Mouse (Mus musculus) monocyte, adult 5-6 weeks (primary cell): ENCODE measurements around the gene Xdh. TPM values are rescaled to one million over a fixed set of nuclear protein-coding genes. Genes with fewer than 3 reads are reported as not detected.

Experiments
- ATAC-seq: fragments of 153-309, 156-312 bp; replicated peaks from 2 replicates; pipeline ENCODE4 v1.8.0; 2017; ENCODE audit warnings: mild to moderate bottlenecking; ENCODE audit not compliant: low TSS enrichment, insufficient number of reproducible peaks, severe bottlenecking, poor library complexity, low FRiP score
- total RNA-seq: library from RNA; stranded (forward); fragments of 200-1000, 200-491, 200-594 nt; gene quantifications from 3 replicates; pipeline ENCODE4 v1.2.3, GENCODE M21; 2017

Xdh gene
- total RNA-seq, 1 experiment from 2014 or later: 293 TPM

DNA sequence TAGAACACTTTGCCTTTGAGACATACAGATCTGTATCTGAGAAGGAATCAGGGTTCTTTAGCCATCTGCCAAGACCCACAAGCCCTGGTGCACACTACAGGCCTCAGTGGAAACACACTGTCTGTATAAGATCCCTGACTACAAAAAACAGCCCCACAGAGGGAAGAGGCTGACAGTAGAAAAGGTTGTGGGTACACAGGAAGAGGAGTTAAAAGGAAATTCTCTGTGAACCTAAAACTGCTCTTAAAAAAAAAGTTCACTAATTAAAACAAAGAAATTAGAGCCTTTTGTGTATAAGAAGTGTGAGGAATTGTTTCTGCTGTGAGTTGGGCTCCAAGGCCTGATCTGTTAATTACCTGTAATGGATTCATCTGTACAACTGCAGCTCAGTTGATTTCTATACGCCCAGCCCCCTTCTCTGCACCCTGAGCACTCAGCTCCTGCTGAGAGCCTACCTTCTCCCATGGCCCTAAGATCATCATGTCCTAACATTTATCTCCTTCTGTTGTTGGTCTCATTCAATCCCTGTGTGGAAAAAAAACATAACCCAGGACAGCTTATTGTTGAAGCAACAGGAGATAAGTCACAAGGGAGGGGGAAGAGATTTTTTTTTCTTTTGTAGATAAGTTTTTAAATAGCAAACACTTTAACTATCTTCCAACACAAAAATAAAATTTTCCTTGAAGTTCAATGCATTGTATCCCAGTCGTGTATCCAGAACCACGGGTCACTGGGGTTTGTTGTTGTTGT, 110.7 kb downstream of the Xdh start:
- no peak for ATAC-seq

DNA sequence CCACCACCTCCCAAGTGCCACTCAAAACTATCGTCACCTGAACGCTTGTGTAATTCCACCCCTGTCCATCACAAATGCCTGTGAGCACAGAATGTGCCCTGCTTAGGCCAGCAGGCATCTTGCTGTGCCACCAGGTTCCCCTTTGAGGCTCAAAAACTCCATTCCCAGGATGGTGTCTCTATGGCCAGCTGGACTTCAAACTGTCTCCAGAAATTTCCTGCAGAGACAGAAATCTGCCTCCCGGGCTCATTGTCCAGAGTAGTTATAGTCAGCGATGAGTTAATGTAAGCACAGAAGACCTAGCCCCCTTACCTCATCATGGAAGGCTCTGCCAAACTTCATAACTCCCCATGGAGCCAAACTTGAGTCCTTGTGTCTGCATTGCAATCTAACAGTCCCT, 112.8 kb downstream of the Xdh start:
- no peak for ATAC-seq

DNA sequence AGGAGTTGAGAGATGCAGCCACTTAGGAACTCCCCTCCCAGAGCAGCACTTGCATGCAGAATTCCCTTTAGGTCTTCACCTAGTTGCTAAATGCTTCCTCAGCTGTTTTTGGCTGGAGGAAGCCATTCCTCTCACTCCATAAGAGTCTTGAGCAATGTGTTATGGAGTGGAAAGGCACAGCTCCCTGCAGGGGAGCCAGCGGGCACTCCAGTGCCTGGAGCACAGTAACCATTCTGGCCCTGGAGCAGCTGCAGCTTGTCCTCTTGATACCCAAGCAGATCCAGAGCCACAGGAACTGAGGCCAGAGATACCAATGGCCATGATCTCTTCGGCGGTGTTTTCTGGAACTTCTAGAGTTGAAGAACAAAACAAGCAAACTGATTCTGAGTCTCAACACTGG, 113.4 kb downstream of the Xdh start:
- ATAC-seq: no peak

Other genes with a start within 250 kb of the Xdh start
- 0.19 TPM in 1 of 3 replicates, not detected in the others for gene Galnt14, start 239.7 kb downstream of the Xdh start, total RNA-seq
- 3.0 to 10.0 TPM (median 3.4 TPM) in 3 replicates for gene Ehd3, start 146.1 kb downstream of the Xdh start, total RNA-seq
- not detected in 3 replicates for gene Srd5a2, start 97.7 kb upstream of the Xdh start, total RNA-seq